ENCODE assay signal across 8 mouse cellular contexts in genomic region chr16:20761681-20762080, GRCm38 (mm10). TPM values are rescaled to one million over a fixed set of nuclear protein-coding genes. Genes with fewer than 3 reads are reported as not detected.
DNase-seq lines count a peak whose midpoint lies in the region; ATAC-seq and TF ChIP-seq lines count a peak whose summit lies in the region.
"Had no signal": no experiment of that assay in that cellular context is flagged by ENCODE, and none has a peak within 500 bp of the region (broad histone marks: within the 10 kb centered on the region; RNA-seq: fewer than 3 reads in every experiment).

No protein-coding gene starts in this region.

- no peaks in the 10 kb centered on the region for H3K9me3 ChIP-seq in liver, embryonic 11.5 days (ENCODE audit: control insufficient read depth, low read length)
- H3K9me3 ChIP-seq: limb, embryonic 12.5 days had no signal

- TF ChIP-seq POLR2A in bone marrow macrophage, adult 2 months (IDR thresholded peaks at IDR 0.05; ENCODE audit: borderline replicate concordance, low read depth, low read length) = no peak

- no peak overlapping the region for H3K4me2 ChIP-seq in liver, embryonic 11.5 days
- H3K4me2 ChIP-seq: limb, embryonic 12.5 days had no signal

- no peaks in the 10 kb centered on the region for H3K4me1 ChIP-seq in liver, embryonic 11.5 days (replicated peaks; ENCODE audit: control insufficient read depth, insufficient read depth, low read length)
- H3K4me1 ChIP-seq in bone marrow macrophage, adult 2 months (ENCODE audit: control insufficient read depth, insufficient read depth, low read length) = no peaks in the 10 kb centered on the region
- H3K4me1 ChIP-seq: limb, embryonic 12.5 days had no signal

- peak; percentile 39; the same call in 1 of the 2 replicates for TF ChIP-seq CTCF in bone marrow macrophage, adult 2 months (IDR thresholded peaks at IDR 0.05; ENCODE audit: low read depth, low read length)
- peak; percentile 67 for TF ChIP-seq CTCF in gastrocnemius, adult 2 months (IDR thresholded peaks at IDR 0.05)

- WGBS in liver, embryonic 11.5 days = 9% methylated on average over 3 of the region's 3 CpGs

- no peak overlapping the region for H3K27ac ChIP-seq in liver, embryonic 11.5 days (ENCODE audit: low read depth, low read length)
- H3K27ac ChIP-seq in bone marrow macrophage, adult 2 months (ENCODE audit: insufficient read depth, low read depth, low read length) = no peak overlapping the region
- H3K27ac ChIP-seq in gastrocnemius, adult 2 months = no peak overlapping the region
- H3K27ac ChIP-seq: limb, embryonic 12.5 days had no signal

- no peak overlapping the region for H3K9ac ChIP-seq in liver, embryonic 11.5 days (ENCODE audit: low read depth, low read length)
- H3K9ac ChIP-seq: limb, embryonic 12.5 days had no signal

- ATAC-seq in liver, embryonic 11.5 days (replicated peaks; ENCODE audit: low FRiP score) = no peak
- no peak for ATAC-seq in megakaryocyte, adult 5-6 weeks (ENCODE audit: poor library complexity, severe bottlenecking)

- no peaks in the 10 kb centered on the region for H3K36me3 ChIP-seq in liver, embryonic 11.5 days (ENCODE audit: control insufficient read depth, insufficient read depth, low read length)
- H3K36me3 ChIP-seq: limb, embryonic 12.5 days had no signal

- intact Hi-C loops in gastrocnemius, adult 2 months (cut with DNase I) = loop anchor here (2.0 to 5.0 kb wide), 2 partner anchors 37 to 264 kb away; partner anchors contain the start of gene Eif2b5

- DNase-seq in liver (peak; percentile 35), MN1 (ENCODE audit: low spot score) (peak; percentile 39)
- DNase-seq in liver, embryonic 11.5 days (ENCODE audit: low spot score) = no peak
- peak; percentile 48 for DNase-seq in gastrocnemius, adult 2 months
- peak; percentile 24 to 64 for DNase-seq in lung, adult 18-20 months

- H3K4me3 ChIP-seq in liver, embryonic 11.5 days (ENCODE audit: low read depth, low read length) = no peak overlapping the region
- no peak overlapping the region for H3K4me3 ChIP-seq in bone marrow macrophage, adult 2 months (ENCODE audit: insufficient read depth, low read length)
- no peak overlapping the region for H3K4me3 ChIP-seq in gastrocnemius, adult 2 months
- H3K4me3 ChIP-seq: limb, embryonic 12.5 days had no signal

- H3K27me3 ChIP-seq in liver, embryonic 11.5 days (replicated peaks; ENCODE audit: control insufficient read depth, insufficient read depth, low read length) = no peaks in the 10 kb centered on the region
- H3K27me3 ChIP-seq: limb, embryonic 12.5 days had no signal

RNA-seq across cellular contexts. Expression of gene Thpo, which starts 27.4 kb away (rescaled TPM):
- polyA plus RNA-seq in liver, embryonic 11.5 days (2014; fragmentation: Nextera tagmentation; extraction: Ambion mirVana) = 4.1 and 4.3 TPM in 2 replicates
- polyA plus RNA-seq in bone marrow macrophage, adult 2 months (2012; ENCODE audit: insufficient read depth, insufficient read length, missing spikeins) = not detected in 2 replicates
- 1 to 10 TPM; 5.1 to 6.3 TPM for total RNA-seq in gastrocnemius, adult 2 months (2021)
- total RNA-seq in megakaryocyte, adult 5-6 weeks (2015) = not detected in 2 replicates
- not detected in 2 replicates for total RNA-seq in megakaryocyte, adult 5-6 weeks (2017)

RNA-seq across cellular contexts. Expression of gene Chrd, which starts 28.8 kb away (rescaled TPM):
- 0.77 and 0.93 TPM in 2 replicates for polyA plus RNA-seq in liver, embryonic 11.5 days (2014; fragmentation: Nextera tagmentation; extraction: Ambion mirVana)
- polyA plus RNA-seq in bone marrow macrophage, adult 2 months (2012; ENCODE audit: insufficient read depth, insufficient read length, missing spikeins) = not detected in 2 replicates
- 1 to 10 TPM; 2.9 to 3.6 TPM for total RNA-seq in gastrocnemius, adult 2 months (2021)
- total RNA-seq in megakaryocyte, adult 5-6 weeks (2015) = not detected in 2 replicates
- not detected in 2 replicates for total RNA-seq in megakaryocyte, adult 5-6 weeks (2017)

RNA-seq across cellular contexts. Expression of gene Clcn2, which starts 44.1 kb away (rescaled TPM):
- 14.4 and 15.3 TPM in 2 replicates for polyA plus RNA-seq in liver, embryonic 11.5 days (2014; fragmentation: Nextera tagmentation; extraction: Ambion mirVana)
- 1.0 and 1.6 TPM in 2 replicates for polyA plus RNA-seq in bone marrow macrophage, adult 2 months (2012; ENCODE audit: insufficient read depth, insufficient read length, missing spikeins)
- total RNA-seq in gastrocnemius, adult 2 months (2021) = 1 to 10 TPM in 1 of 2 experiments, under 1 TPM in 1; 0.89 to 1.0 TPM
- 0.49 and 0.84 TPM in 2 replicates for total RNA-seq in megakaryocyte, adult 5-6 weeks (2015)
- 1.3 and 1.4 TPM in 2 replicates for total RNA-seq in megakaryocyte, adult 5-6 weeks (2017)

RNA-seq across cellular contexts. Expression of gene Polr2h, which starts 44.2 kb away (rescaled TPM):
- polyA plus RNA-seq in liver, embryonic 11.5 days (2014; fragmentation: Nextera tagmentation; extraction: Ambion mirVana) = 124 and 127 TPM in 2 replicates
- 10.1 and 17.5 TPM in 2 replicates for polyA plus RNA-seq in bone marrow macrophage, adult 2 months (2012; ENCODE audit: insufficient read depth, insufficient read length, missing spikeins)
- 1 to 10 TPM; 7.6 to 9.2 TPM for total RNA-seq in gastrocnemius, adult 2 months (2021)
- total RNA-seq in megakaryocyte, adult 5-6 weeks (2015) = 34.7 and 36.7 TPM in 2 replicates
- 27.8 and 29.2 TPM in 2 replicates for total RNA-seq in megakaryocyte, adult 5-6 weeks (2017)

Comparison
In these comparisons a context has a peak if more than half of its experiments do, and no peak if none do; other contexts are left out.
1. RNA of gene Thpo, which starts 27.4 kb away (total RNA-seq): 5.1 to 6.3 TPM in gastrocnemius, adult 2 months; not detected in megakaryocyte, adult 5-6 weeks; every median in the first group is over 4 times any median in the second.